Mouse (Mus musculus) inflammation-experienced regulatory T-cells (primary cell): Measurements from ENCODE around the gene Sdr39u1. TPM values are rescaled to one million over a fixed set of nuclear protein-coding genes. Genes with fewer than 3 reads are reported as not detected.

Experiments used
- polyA plus RNA-seq, 2 experiments: library from polyadenylated mRNA; unstranded; fragments of 100-300 nt; shearing (Covaris generic); gene quantifications; one replicate each; pipeline ENCODE4 v1.2.1; 2017

Gene Sdr39u1
- 10 to 100 TPM; 72.3 to 79.5 TPM for polyA plus RNA-seq

DNA sequence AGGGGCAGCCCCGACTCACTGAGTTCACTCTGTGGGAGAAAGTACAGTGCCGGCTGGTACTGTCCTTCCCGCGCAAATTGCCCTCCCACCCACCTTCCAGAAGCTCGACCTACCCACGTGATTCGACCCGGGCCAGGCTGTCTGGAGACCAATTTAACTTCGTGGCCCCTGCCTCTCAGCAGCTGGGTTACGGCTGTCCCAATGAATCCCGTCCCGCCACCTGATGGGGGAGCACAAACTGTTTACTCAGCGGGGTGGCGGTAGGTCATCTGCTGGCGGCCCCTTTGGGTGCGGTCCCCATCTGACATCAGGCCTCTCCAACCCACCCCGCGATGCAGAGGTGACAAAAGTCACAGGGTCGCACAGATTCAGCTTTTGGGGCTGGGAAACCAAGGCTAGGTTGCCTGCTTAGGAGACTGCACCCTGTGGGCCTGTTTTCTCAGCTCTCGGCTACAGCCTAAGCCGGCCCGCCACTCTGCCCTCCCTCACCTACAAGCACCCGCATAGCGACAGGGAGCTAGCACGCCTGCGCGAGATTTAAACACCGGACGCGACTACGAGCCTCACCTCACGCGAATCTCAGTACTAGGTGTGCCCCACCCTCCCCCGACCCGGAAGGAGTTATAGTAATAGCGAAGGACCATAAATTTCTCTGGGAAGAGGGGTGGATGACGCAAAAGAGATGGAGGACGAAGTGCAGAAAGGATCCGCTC is at the start of gene Sdr39u1:
Sdr39u1 (minus strand) TSS at position 593 of the 713 bp plus-strand sequence.

DNA sequence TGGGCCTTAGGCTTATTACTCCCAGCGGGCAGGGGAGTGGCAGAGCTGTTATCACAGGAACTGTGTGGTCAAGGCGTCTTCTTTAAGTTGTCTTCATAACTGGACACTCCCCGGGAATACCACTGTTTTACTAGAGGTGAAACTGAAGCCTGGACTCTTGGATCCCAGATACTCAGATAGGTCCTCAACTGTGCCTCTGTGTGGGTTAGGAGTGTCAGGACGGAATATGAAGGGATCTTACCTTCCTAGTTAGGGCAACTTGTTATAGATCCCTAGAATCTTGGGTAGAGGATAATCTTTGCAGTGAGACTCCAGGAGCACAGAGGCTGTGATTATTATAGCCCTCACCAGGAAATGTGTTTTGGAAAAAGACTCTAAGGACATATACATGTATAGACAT is 44.5 kb upstream of the Sdr39u1 start, which contains the start of gene Cma1:
Cma1 (minus strand) TSS at position 101 of the 400 bp plus-strand sequence.

DNA sequence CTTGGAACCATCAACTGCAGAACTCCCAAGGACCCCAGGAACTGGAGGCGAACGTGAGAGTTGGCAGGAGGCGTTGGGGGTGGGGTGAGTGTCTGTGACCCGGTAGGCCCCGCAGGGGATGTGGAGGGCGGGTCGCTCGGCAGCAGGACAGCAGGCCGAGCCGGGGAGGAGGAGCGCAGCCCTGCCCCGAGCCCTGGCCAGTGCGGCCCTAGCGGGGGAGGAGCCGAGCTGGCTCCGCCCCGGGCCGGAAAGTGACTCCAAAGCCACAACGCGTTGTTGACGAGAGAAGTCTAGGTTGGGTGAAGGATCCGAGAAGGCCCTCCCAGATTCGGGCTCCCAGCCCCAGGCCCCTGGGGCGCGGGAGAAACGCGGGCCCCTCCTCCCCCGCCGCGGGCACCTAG is 15.4 kb downstream of the Sdr39u1 start, which contains the start of gene Khnyn:
Khnyn (plus strand) TSS at position 235 of the 401 bp plus-strand sequence.

DNA sequence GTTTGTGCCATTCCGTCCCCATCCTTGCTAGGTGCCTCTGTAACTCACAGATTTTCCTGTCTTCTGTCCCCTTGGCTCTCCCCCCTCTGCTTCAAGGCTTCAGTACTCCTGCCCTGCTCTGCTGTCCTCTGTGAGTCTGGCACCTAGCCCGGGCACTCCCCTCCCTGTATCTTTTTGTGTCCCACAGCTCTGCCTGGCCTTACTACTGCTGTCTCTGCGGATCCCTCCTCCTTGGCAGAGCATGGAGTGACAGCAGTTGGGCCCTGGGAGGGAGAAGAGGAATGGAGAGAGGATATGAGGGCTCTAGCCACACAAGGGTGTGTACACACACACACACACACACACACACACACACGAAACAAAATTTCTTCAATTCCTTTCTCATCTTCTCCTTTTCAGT is 15.9 kb downstream of the Sdr39u1 start, which contains the start of gene Cbln3:
Cbln3 (minus strand) TSS at position 227 of the 400 bp plus-strand sequence.

DNA sequence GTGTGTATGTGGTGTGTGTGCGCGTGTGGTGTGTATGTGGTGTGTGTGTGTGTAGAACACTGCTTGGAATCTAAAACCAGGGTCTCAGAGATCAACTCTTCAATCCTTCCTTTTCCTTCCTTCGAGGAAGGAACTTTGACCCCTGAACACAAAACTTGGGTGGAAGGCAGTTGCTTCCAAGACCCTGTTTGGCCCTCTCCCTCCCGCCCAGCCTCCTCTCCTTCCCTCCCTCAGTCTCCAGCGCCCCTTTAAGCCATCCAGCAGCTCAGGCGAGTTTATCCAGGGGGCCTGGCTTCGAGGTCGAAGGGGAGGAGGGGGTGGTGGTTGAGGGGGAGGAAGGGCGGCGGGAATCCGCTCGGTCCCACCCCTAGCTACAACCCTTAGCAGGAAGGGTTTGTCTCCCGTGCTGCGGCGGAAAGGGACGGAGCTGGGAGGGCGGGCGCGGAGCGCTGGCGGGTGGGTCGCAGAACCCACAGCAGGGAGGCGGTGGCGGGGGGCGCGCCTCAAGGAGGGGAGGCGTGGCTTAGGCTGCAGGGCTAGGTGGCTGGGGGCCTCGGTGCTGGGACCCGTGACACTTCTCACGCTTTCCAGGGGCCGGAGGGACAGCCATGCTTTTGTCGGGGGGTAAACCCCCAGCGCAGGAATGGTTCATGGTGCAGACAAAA is 46.3 kb downstream of the Sdr39u1 start, which contains the start of gene Nynrin:
Nynrin (plus strand) TSS at position 390 of the 665 bp plus-strand sequence.

Other genes with a start within 250 kb of the Sdr39u1 start
- 100 to 1,000 TPM in 1 of 2 experiments, 10 to 100 TPM in 1; 97.3 to 101 TPM for gene Mdp1, start 239.8 kb downstream of the Sdr39u1 start, polyA plus RNA-seq
- 10 to 100 TPM; 41.6 to 61.3 TPM for gene Gmpr2, start 228.4 kb downstream of the Sdr39u1 start, polyA plus RNA-seq
- gene Nedd8, start 228.2 kb downstream of the Sdr39u1 start, polyA plus RNA-seq = 100 to 1,000 TPM; 358 to 380 TPM
- 10 to 100 TPM; 57.8 to 66.2 TPM for gene Tinf2, start 218.5 kb downstream of the Sdr39u1 start, polyA plus RNA-seq
- gene Tgm1, start 186.4 kb downstream of the Sdr39u1 start, polyA plus RNA-seq = under 1 TPM; 0.14 to 0.76 TPM
- 10 to 100 TPM; 54.5 to 89.6 TPM for gene Rabggta, start 178.0 kb downstream of the Sdr39u1 start, polyA plus RNA-seq
- 10 to 100 TPM; 21.9 to 45.9 TPM for gene Dhrs1, start 154.6 kb downstream of the Sdr39u1 start, polyA plus RNA-seq
- 10 to 100 TPM; 45.0 to 53.1 TPM for gene Nop9, start 154.6 kb downstream of the Sdr39u1 start, polyA plus RNA-seq
- gene Cideb, start 141.8 kb downstream of the Sdr39u1 start, polyA plus RNA-seq = not detected
- 1 to 10 TPM in 1 of 2 experiments, under 1 TPM in 1; 0.35 to 1.1 TPM for gene Ltb4r2, start 138.9 kb downstream of the Sdr39u1 start, polyA plus RNA-seq
- 10 to 100 TPM in 1 of 2 experiments, 1 to 10 TPM in 1; 1.2 to 10.9 TPM for gene Ltb4r1, start 134.3 kb downstream of the Sdr39u1 start, polyA plus RNA-seq
- under 1 TPM; 0.04 to 0.45 TPM for gene Adcy4, start 116.2 kb downstream of the Sdr39u1 start, polyA plus RNA-seq
- 10 to 100 TPM; 62.4 to 75.6 TPM for gene Ripk3, start 111.4 kb downstream of the Sdr39u1 start, polyA plus RNA-seq
- 1 to 10 TPM in 1 of 2 experiments, not detected in 1; 1.6 TPM for gene Nfatc4, start 77.1 kb downstream of the Sdr39u1 start, polyA plus RNA-seq
- 1 to 10 TPM in 1 of 2 experiments, under 1 TPM in 1; 0.22 to 1.5 TPM for gene Nynrin, start 46.3 kb downstream of the Sdr39u1 start, polyA plus RNA-seq
- gene Cbln3, start 15.9 kb downstream of the Sdr39u1 start, polyA plus RNA-seq = under 1 TPM; 0.33 to 0.48 TPM
- gene Khnyn, start 15.3 kb downstream of the Sdr39u1 start, polyA plus RNA-seq = 10 to 100 TPM; 67.6 to 78.9 TPM
- gene Cma1, start 44.4 kb upstream of the Sdr39u1 start, polyA plus RNA-seq = not detected
- not detected for gene Cma2, start 50.7 kb upstream of the Sdr39u1 start, polyA plus RNA-seq
- not detected for gene Mcpt1, start 117.7 kb upstream of the Sdr39u1 start, polyA plus RNA-seq
- under 1 TPM in 1 of 2 experiments, not detected in 1; 0.32 TPM for gene Mcpt9, start 130.2 kb upstream of the Sdr39u1 start, polyA plus RNA-seq
- not detected for gene Mcpt2, start 141.7 kb upstream of the Sdr39u1 start, polyA plus RNA-seq
- gene Mcpt4, start 162.0 kb upstream of the Sdr39u1 start, polyA plus RNA-seq = not detected
- gene Mcpt8, start 185.0 kb upstream of the Sdr39u1 start, polyA plus RNA-seq = under 1 TPM; 0.19 to 0.58 TPM
- gene Ctsg, start 202.3 kb upstream of the Sdr39u1 start, polyA plus RNA-seq = under 1 TPM in 1 of 2 experiments, not detected in 1; 0.54 TPM
- gene Gzme, start 220.3 kb upstream of the Sdr39u1 start, polyA plus RNA-seq = under 1 TPM in 1 of 2 experiments, not detected in 1; 0.18 TPM
- gene Gzmd, start 232.3 kb upstream of the Sdr39u1 start, polyA plus RNA-seq = under 1 TPM in 1 of 2 experiments, not detected in 1; 0.29 TPM